Mouse (Mus musculus) ES-CJ7 (cell line): ENCODE data around the gene Rdh11.
"Not testable (repeated sequence)": the region's sequence is repeated elsewhere in the genome, so short reads cannot be mapped to it uniquely, and the experiment has no call there.

Experiments
- DNase-seq: peaks from one replicate; pipeline ENCODE4 v3.0.0; 2011; ENCODE audit warnings: low read depth, low spot score

Rdh11 gene

GRCm38 (mm10) chr12:79192193-79192592, at the start of gene Rdh11:
Gene Rdh11 (minus strand): TSS chr12:79192293.
- DNase-seq = no peak

- DNase-seq = no peak
These were observed 43.5 kb upstream of the Rdh11 start for GRCm38 (mm10) chr12:79235485-79236080.

GRCm38 (mm10) chr12:79217511-79217910, 25.4 kb upstream of the Rdh11 start:
- DNase-seq = no peak

GRCm38 (mm10) chr12:79211447-79211846, 19.4 kb upstream of the Rdh11 start:
- DNase-seq = no peak

GRCm38 (mm10) chr12:79208703-79209464, 16.8 kb upstream of the Rdh11 start, which contains the start of gene Rdh12:
Gene Rdh12 (plus strand): TSS chr12:79208914.
- peak; percentile 33 for DNase-seq

- no peak for DNase-seq
These were observed 9.8 kb upstream of the Rdh11 start for GRCm38 (mm10) chr12:79201882-79202281.

- DNase-seq = no peak
These were observed 5.0 kb upstream of the Rdh11 start for GRCm38 (mm10) chr12:79197105-79197504.

- DNase-seq = peak; percentile 85
These were observed 1.3 kb upstream of the Rdh11 start for GRCm38 (mm10) chr12:79193441-79193840.

GRCm38 (mm10) chr12:79191701-79192100, 392 bp downstream of the Rdh11 start:
- peak; percentile 77 for DNase-seq

GRCm38 (mm10) chr12:79190931-79191673, 991 bp downstream of the Rdh11 start:
- DNase-seq = peak; percentile 84

GRCm38 (mm10) chr12:79185160-79185559, 6.9 kb downstream of the Rdh11 start:
- DNase-seq = not testable (repeated sequence)

GRCm38 (mm10) chr12:79175998-79176397, 16.1 kb downstream of the Rdh11 start:
- DNase-seq = no peak

GRCm38 (mm10) chr12:79173721-79174120, 18.4 kb downstream of the Rdh11 start:
- DNase-seq = no peak

GRCm38 (mm10) chr12:79172019-79172941, 19.8 kb downstream of the Rdh11 start, which contains the start of gene Vti1b:
Gene Vti1b (minus strand): TSS chr12:79172667.
- peak; percentile 85 for DNase-seq

- DNase-seq = no peak
These were observed 20.7 kb downstream of the Rdh11 start for GRCm38 (mm10) chr12:79171269-79171995.

GRCm38 (mm10) chr12:79170421-79170820, 21.7 kb downstream of the Rdh11 start:
- no peak for DNase-seq

GRCm38 (mm10) chr12:79169173-79169572, 22.9 kb downstream of the Rdh11 start:
- no peak for DNase-seq

GRCm38 (mm10) chr12:79162876-79163275, 29.2 kb downstream of the Rdh11 start:
- DNase-seq = no peak

- no peak for DNase-seq
These were observed 42.4 kb downstream of the Rdh11 start for GRCm38 (mm10) chr12:79149653-79150052.

GRCm38 (mm10) chr12:79141384-79141783, 50.7 kb downstream of the Rdh11 start:
- DNase-seq = peak; percentile 46

- no peak for DNase-seq
These were observed 51.3 kb downstream of the Rdh11 start for GRCm38 (mm10) chr12:79140811-79141210.
